Mouse (Mus musculus): ENCODE results near the gene Ctr9. TPM values are rescaled to one million over a fixed set of nuclear protein-coding genes. Genes with fewer than 3 reads are reported as not detected.

Ctr9 gene
- total RNA-seq, 2 experiments from 2014 or later, result 12.6 to 12.9 TPM

- intact Hi-C loops (cut with DNase I), result no loop called here
- DNase-seq, result no peak
Measured at GRCm38 (mm10) chr7:111024068-111024594, 4.6 kb upstream of the Ctr9 start.

- no peak for DNase-seq
- intact Hi-C loops (cut with DNase I), result no loop called here
Measured at GRCm38 (mm10) chr7:111024912-111025311, 3.8 kb upstream of the Ctr9 start.

GRCm38 (mm10) chr7:111029046-111029553, 349 bp downstream of the Ctr9 start:
- no peak for DNase-seq

GRCm38 (mm10) chr7:111048920-111049319, 20.2 kb downstream of the Ctr9 start:
- DNase-seq, result no peak
- intact Hi-C loops (cut with DNase I), result loop anchor here (5.0 kb wide), 1 partner anchor 193 kb away; no protein-coding TSS in a partner anchor

More at GRCm38 (mm10) chr7:111029046-111029553, 349 bp downstream of the Ctr9 start:
- intact Hi-C loops (cut with DNase I), result no loop called here

- intact Hi-C loops (cut with DNase I), result loop anchor here (2.0 to 5.0 kb wide), 2 partner anchors 131 to 192 kb away; no protein-coding TSS in a partner anchor
- DNase-seq, result peak; percentile 47 to 55
Measured at GRCm38 (mm10) chr7:111049652-111050421, 21.1 kb downstream of the Ctr9 start.

GRCm38 (mm10) chr7:111055221-111055620, 26.5 kb downstream of the Ctr9 start:
- intact Hi-C loops (cut with DNase I), result no loop called here
- DNase-seq, result no peak

- no peak for DNase-seq
- intact Hi-C loops (cut with DNase I), result no loop called here
Measured at GRCm38 (mm10) chr7:111055984-111056657, 27.4 kb downstream of the Ctr9 start.

GRCm38 (mm10) chr7:111059527-111059926, 30.8 kb downstream of the Ctr9 start:
- DNase-seq, result no peak
- intact Hi-C loops (cut with DNase I), result no loop called here

- no peak for DNase-seq
- intact Hi-C loops (cut with DNase I), result no loop called here
Measured at GRCm38 (mm10) chr7:111062971-111063370, 34.2 kb downstream of the Ctr9 start.

GRCm38 (mm10) chr7:111068181-111068580, 39.4 kb downstream of the Ctr9 start:
- intact Hi-C loops (cut with DNase I), result no loop called here
- DNase-seq, result no peak

GRCm38 (mm10) chr7:111069439-111070166, 40.9 kb downstream of the Ctr9 start:
- intact Hi-C loops (cut with DNase I), result no loop called here
- DNase-seq, result no peak

GRCm38 (mm10) chr7:111070167-111070496, 41.4 kb downstream of the Ctr9 start:
- DNase-seq, result no peak
- intact Hi-C loops (cut with DNase I), result no loop called here

- intact Hi-C loops (cut with DNase I), result no loop called here
- no peak for DNase-seq
Measured at GRCm38 (mm10) chr7:111072410-111072809, 43.7 kb downstream of the Ctr9 start.

GRCm38 (mm10) chr7:111075288-111075687, 46.5 kb downstream of the Ctr9 start:
- no peak for DNase-seq
- intact Hi-C loops (cut with DNase I), result no loop called here

GRCm38 (mm10) chr7:111078271-111078670, 49.5 kb downstream of the Ctr9 start:
- DNase-seq, result no peak
- intact Hi-C loops (cut with DNase I), result no loop called here

GRCm38 (mm10) chr7:111080026-111080425, 51.3 kb downstream of the Ctr9 start:
- DNase-seq, result no peak
- intact Hi-C loops (cut with DNase I), result loop anchor here (5.0 kb wide), 1 partner anchor 92 kb away; no protein-coding TSS in a partner anchor

GRCm38 (mm10) chr7:111080876-111081275, 52.1 kb downstream of the Ctr9 start:
- no peak for DNase-seq
- intact Hi-C loops (cut with DNase I), result loop anchor here (5.0 kb wide), 1 partner anchor 91 kb away; no protein-coding TSS in a partner anchor

- intact Hi-C loops (cut with DNase I), result loop anchor here (2.0 to 5.0 kb wide), 2 partner anchors 41 to 90 kb away; no protein-coding TSS in a partner anchor
- peak; percentile 71 to 86 for DNase-seq
Measured at GRCm38 (mm10) chr7:111082043-111082821, 53.5 kb downstream of the Ctr9 start.

Measured in gastrocnemius, postnatal 36 days (tissue).